Mouse (Mus musculus) embryonic facial prominence, embryonic 10.5 days (tissue): ENCODE results near the gene Gm5150. TPM values are rescaled to one million over a fixed set of nuclear protein-coding genes. Genes with fewer than 3 reads are reported as not detected.

Experiments
- microRNA-seq: library from miRNA; unstranded; fragments of <30 nt; microRNA quantifications from one replicate; pipeline ENCODE4, GENCODE M21; 2017
- polyA plus RNA-seq: library from polyadenylated mRNA; unstranded; fragments of >200 nt; fragmentation: Nextera tagmentation; extraction: Ambion mirVana; gene quantifications from 2 replicates; pipeline ENCODE4 v1.2.1, GENCODE M21; 2016

The Gm5150 gene
- polyA plus RNA-seq, 1 experiment from 2014 or later = not detected

Small RNAs within 50 kb of the gene (microRNA-seq; reads per million reads assigned to microRNA genes)
- not detected for gene Gm24694

Other genes starting within 250 kb of the Gm5150 start
- not detected in 2 replicates for gene Sirpb1c, start 157.9 kb downstream of the Gm5150 start, polyA plus RNA-seq